Mouse (Mus musculus) embryonic fibroblast, embryonic 13.5 days (primary cell): ENCODE data around the gene Ccdc13. TPM values are rescaled to one million over a fixed set of nuclear protein-coding genes. Genes with fewer than 3 reads are reported as not detected.

Experiments
- H3K27ac ChIP-seq: 2 replicates; pipeline ENCODE4 v1.5.1; 2012; ENCODE audit warnings: low read length, control low read depth, inconsistent platforms; ENCODE audit not compliant: insufficient read depth
- H3K4me1 ChIP-seq: 2 replicates; pipeline ENCODE4 v1.6.1; 2011; ENCODE audit warnings: low read length; ENCODE audit not compliant: control insufficient read depth, insufficient read depth
- H3K4me3 ChIP-seq: 2 replicates; pipeline ENCODE4 v1.5.1; 2011; ENCODE audit warnings: mild to moderate bottlenecking, control low read depth, low read length; ENCODE audit not compliant: insufficient read depth
- CTCF ChIP-seq: IDR thresholded peaks from 2 replicates; pipeline ENCODE4 v1.5.1; 2011; ENCODE audit warnings: mild to moderate bottlenecking, control low read depth, low read length, moderate library complexity, borderline replicate concordance; ENCODE audit not compliant: insufficient read depth
- POLR2A ChIP-seq: IDR thresholded peaks from 2 replicates; pipeline ENCODE4 v1.6.1; 2011; ENCODE audit warnings: low read depth, mild to moderate bottlenecking, control low read depth, low read length, moderate library complexity
- polyA plus RNA-seq: library from polyadenylated mRNA; stranded (reverse); fragments of >200 nt; gene quantifications from 2 replicates; pipeline ENCODE4 v1.2.4, GENCODE M21; 2011; ENCODE audit warnings: low read depth; ENCODE audit not compliant: missing spikeins, insufficient read length

Gene Ccdc13
- polyA plus RNA-seq, 1 experiment, result not detected

DNA sequence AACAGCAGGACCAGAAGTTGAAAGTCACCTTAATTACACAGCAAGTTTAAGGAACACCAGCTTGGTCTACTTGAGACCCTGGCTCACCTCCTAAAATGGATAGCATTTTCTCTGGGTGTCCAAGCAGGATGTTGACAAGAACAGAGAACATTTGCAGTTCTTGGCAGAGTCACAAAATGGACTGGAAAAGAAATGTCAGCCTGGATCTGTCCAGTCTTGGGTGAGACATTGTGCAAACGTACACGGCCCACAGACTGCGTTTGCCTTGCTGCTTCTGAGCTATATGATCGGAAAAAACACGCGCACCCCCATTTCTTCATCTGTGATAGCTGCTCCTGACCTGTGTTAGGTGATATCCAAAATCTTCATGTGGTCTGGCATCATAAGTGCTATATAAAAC is 28.4 kb upstream of the Ccdc13 start:
- no peak overlapping the region for H3K27ac ChIP-seq
- no peak for TF ChIP-seq CTCF
- no peak for TF ChIP-seq POLR2A
- no peak overlapping the region for H3K4me3 ChIP-seq
- H3K4me1 ChIP-seq, result no peaks in the 10 kb centered on the region

- Histone ChIP-seq H3K27ac (no peak overlapping the region), H3K4me3 (no peak overlapping the region), H3K4me1 (no peaks in the 10 kb centered on the region)
- no peak for TF ChIP-seq POLR2A
- TF ChIP-seq CTCF, result no peak
These were observed 26.3 kb upstream of the Ccdc13 start for GRCm38 (mm10) chr9:121865425-121866008.

DNA sequence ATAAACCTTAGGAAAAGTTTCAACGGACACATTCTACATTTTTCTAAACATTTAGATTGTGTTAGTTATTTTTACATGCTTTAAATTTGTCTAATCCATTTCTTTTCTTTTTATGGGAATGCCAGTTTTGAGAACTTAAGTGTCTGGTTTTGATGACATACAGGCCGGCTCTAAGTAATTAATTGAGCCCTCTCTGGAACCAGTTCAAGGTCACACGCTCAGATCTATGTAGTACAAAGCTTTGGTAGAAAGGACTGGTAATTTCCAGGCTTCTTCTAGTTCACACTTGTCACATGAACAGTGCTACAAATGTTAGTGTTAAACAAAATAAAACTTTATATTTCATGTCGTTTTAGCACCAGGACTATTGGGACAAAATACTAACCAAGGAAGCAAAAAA is 25.6 kb upstream of the Ccdc13 start:
- TF ChIP-seq POLR2A, result no peak
- no peak for TF ChIP-seq CTCF
- Histone ChIP-seq H3K4me1 (no peaks in the 10 kb centered on the region), H3K27ac (no peak overlapping the region)

DNA sequence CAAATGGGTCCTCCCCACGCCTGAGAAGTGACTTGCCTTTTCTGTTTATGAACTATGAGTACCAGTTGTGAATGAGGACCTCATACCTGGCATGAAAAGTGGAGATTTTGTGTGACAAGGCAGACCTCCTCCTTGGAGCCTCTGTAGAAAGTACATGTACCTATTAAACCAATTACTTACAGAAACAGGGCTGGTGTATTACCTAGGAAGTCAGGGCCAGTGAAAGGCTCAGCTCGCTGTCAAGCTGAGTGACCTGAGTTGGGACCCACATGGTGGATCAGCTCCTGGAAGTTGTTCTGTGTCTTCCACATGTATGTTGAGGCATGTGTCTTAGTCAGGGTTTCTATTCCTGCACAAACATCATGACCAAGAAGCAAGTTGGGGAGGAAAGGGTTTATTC is 21.7 kb upstream of the Ccdc13 start:
- TF ChIP-seq CTCF, result no peak
- no peak for TF ChIP-seq POLR2A
- no peak overlapping the region for H3K4me3 ChIP-seq
- no peaks in the 10 kb centered on the region for H3K4me1 ChIP-seq
- no peak overlapping the region for H3K27ac ChIP-seq

More for the DNA sequence above, 25.6 kb upstream of the Ccdc13 start:
- no peak overlapping the region for H3K4me3 ChIP-seq

DNA sequence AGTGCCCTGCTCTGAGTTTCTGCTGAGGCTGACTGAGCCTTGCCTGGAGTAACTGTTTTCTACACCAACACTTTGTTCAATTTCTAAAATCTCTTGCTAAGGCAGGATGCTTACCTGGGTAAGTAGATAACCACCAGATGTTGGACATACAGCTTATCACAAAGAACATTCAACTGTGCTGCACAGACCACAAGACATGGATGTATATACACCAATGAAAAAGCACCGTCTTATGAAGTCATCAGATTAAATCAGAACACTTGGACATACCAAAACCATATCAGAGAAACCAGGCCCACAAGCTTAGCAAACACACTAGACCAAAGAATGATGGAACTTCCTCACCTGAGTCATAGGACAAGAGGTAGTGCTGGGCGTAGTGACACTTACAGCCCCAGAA is 20.1 kb upstream of the Ccdc13 start:
- no peaks in the 10 kb centered on the region for H3K4me1 ChIP-seq
- no peak overlapping the region for H3K27ac ChIP-seq
- TF ChIP-seq POLR2A, result no peak
- no peak for TF ChIP-seq CTCF
- no peak overlapping the region for H3K4me3 ChIP-seq

GRCm38 (mm10) chr9:121858153-121858488 is 18.9 kb upstream of the Ccdc13 start, which contains the start of gene Higd1a:
TSS of gene Higd1a (minus strand) at chr9:121858362.
- Histone ChIP-seq H3K4me3 (peak within 1 kb of the TSS; percentile 69), H3K27ac (peak within 1 kb of the TSS; percentile 96), H3K4me1 (no peaks in the 10 kb centered on the region)
- TF ChIP-seq CTCF (no peak), POLR2A (no peak)

DNA sequence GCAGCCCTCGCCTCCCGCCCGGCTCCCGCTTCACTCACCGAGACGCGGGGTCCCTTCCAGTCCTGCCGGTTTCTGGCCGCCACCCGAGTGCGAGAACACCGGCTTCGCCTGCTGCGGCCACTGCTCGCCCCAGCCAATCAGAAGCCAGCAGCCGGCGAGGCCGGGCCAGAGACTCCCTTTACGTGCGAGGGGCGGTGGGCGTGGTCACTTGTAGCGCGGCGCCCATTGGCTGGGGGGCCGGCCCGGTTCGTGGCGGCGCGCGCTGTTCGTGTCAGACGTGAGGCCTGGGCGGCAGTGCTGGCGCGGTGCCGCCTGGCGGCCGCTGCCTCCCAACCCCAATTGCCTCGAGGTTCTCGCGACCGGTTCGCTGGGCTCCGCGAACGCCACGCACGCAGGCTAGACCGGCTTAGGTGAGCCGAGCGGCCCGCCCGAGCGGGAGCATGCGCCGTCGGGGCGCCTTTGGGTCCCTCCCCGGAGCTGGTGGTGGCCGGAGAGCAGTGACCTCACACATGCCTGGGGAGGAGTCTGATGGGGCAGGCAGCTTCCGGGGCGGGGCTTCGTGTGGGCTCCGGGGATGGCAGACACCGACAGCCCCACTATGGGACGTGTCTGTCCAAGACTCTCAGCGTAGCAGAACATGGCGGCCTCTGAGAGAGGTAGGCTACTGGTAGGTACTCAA is 18.4 kb upstream of the Ccdc13 start:
- no peaks in the 10 kb centered on the region for H3K4me1 ChIP-seq
- TF ChIP-seq POLR2A (peak; percentile 98), CTCF (no peak)
- H3K4me3 ChIP-seq, result peak overlapping the region; percentile 69
- H3K27ac ChIP-seq, result peak overlapping the region; percentile 96

GRCm38 (mm10) chr9:121856649-121857416 is 17.6 kb upstream of the Ccdc13 start:
- no peaks in the 10 kb centered on the region for H3K4me1 ChIP-seq
- no peak for TF ChIP-seq POLR2A
- no peak for TF ChIP-seq CTCF
- H3K4me3 ChIP-seq, result peak overlapping the region; percentile 65
- H3K27ac ChIP-seq, result no peak overlapping the region

- Histone ChIP-seq H3K4me1 (no peaks in the 10 kb centered on the region), H3K27ac (no peak overlapping the region), H3K4me3 (no peak overlapping the region)
- no peak for TF ChIP-seq POLR2A
- no peak for TF ChIP-seq CTCF
These were observed 15.0 kb upstream of the Ccdc13 start for GRCm38 (mm10) chr9:121854246-121854645.

DNA sequence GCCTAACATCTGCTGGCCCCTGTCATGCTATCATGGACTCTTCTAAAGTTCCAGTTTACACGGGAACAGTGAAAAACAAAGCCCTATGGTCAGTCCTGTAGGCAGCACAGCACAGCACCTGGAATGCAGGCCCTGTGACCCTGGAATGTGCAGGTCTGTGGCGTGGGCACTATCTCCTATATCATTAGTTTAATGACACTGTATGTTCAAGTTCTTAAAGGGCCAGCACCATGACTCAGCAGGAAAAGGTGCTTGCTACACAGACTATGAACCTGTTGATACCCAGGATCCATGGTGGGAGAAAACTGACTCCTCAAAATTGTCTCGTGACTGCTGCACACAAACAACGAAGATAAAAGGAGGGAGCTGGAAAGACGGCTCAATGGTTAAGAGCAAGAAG is 8.6 kb upstream of the Ccdc13 start:
- no peak for TF ChIP-seq CTCF
- no peak for TF ChIP-seq POLR2A
- no peaks in the 10 kb centered on the region for H3K4me1 ChIP-seq
- no peak overlapping the region for H3K27ac ChIP-seq

More for the DNA sequence above, 8.6 kb upstream of the Ccdc13 start:
- no peak overlapping the region for H3K4me3 ChIP-seq
